Mouse (Mus musculus): ENCODE measurements around the gene Nr2c2.

DNA sequence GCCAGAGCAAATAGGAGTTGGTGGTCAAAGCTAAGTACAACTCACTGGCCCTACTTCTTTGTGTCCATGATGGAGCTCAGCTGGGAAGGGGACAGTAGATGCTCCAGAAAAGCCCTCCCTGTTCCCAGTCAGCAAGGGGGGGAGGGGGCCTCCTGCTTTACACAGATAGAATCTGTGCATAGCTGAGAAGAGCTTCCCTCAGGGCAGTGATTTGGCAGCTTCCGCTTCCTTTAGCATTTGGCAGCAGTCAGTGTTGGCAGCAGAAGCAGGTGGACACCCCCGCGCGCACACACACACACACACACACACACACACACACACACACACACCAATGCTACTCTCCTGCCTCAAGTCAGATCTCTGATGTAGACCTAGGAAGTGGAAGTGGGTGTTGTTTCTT, 49.1 kb upstream of the Nr2c2 start:
- TF ChIP-seq CTCF (IDR thresholded peaks at IDR 0.05; ENCODE audit: low read depth) (no peak), EP300 (IDR thresholded peaks at IDR 0.05; ENCODE audit: low read depth) (no peak)
